Mouse (Mus musculus) urinary bladder, adult 18-20 months (tissue): ENCODE results near the gene Mif4gd.
A peak's percentile ranks its signal among the peaks of the same experiment; 100 is the strongest.

Source experiments
- DNase-seq, 2 experiments: peaks; one replicate each; pipeline ENCODE4 v3.0.0; 2022; ENCODE audit warnings: low spot score in 2 of 2, mixed read lengths in 2 of 2

The Mif4gd gene

DNA sequence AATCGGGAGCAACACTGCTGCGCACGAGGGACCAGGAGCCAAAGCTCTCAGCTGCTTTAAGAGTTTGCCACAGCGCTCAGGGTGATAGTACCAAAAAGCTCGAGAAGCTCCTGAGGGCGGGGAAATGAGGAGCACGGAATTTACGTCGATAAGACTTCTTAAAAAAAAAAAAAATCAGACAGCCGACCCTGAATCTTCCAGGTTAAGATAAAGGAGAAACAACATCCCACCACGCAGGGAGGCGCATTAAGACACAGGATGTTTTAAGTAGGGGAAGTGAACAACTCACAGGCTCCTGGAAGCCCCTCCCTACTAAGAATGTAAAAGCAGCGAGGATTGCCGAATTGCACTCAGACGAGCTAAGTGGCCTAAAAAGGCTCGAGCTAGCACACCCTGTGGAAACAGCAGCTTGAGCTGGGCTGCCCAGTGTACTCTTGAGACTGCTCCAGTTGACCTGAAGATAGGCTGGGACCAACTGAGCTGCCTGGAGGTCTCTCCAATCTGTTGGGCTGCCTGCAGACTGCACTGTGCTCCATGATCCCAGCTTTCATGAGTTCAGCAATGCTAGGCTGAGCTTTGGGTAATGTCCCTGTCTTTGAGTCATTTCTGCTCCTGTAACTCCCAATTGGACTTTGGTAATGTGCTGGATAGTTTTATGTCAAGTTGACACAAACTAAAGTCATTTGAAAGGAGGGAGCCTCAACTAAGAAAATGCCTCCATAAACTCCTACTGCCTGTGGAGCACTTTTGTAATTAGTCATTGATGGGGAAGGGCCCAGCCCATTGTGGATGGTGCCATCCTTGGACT lies 573 bp upstream of the Mif4gd start:
- peak in 1 of 2 experiments; percentile 23 for DNase-seq

DNA sequence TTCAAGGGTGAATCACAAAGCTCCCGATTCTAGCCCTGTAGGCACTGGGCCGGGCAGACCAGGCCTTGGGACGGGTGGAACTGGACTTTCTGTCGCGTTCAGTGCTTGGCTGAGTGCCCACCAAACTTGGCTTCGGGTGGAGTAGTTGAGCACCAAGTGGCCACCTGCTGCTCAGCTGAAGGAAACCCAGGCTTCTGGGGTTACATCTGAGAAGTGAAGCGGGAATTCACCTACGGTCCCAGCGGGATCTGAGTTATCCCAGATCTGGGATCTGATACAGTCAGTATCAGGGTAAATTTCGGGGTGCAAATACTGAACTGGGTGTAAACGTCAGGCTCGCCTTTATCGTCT lies 735 bp downstream of the Mif4gd start:
- peak; percentile 69 to 71 for DNase-seq

- DNase-seq = no peak
Observed at GRCm38 (mm10) chr11:115611173-115611572, 1.6 kb downstream of the Mif4gd start.

DNA sequence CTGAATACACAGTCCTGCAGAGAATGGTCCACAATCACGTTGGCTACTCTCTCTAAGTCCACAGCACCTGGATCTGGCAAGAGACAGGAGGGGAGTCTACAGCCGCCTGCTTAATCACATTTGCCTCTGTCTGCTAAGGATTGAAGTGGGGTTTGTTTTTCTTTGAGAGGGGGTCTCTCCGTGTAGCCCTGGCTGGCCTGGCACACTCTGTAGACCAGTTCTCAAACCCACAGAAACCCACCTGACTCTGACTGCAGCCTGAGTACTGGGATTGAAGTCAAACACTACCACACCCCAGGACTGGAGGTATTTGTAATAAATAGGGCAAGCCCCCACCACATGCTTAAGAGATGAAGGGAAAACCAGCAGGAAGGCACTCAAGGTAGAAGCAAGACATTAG lies 3.2 kb downstream of the Mif4gd start:
- no peak for DNase-seq

DNA sequence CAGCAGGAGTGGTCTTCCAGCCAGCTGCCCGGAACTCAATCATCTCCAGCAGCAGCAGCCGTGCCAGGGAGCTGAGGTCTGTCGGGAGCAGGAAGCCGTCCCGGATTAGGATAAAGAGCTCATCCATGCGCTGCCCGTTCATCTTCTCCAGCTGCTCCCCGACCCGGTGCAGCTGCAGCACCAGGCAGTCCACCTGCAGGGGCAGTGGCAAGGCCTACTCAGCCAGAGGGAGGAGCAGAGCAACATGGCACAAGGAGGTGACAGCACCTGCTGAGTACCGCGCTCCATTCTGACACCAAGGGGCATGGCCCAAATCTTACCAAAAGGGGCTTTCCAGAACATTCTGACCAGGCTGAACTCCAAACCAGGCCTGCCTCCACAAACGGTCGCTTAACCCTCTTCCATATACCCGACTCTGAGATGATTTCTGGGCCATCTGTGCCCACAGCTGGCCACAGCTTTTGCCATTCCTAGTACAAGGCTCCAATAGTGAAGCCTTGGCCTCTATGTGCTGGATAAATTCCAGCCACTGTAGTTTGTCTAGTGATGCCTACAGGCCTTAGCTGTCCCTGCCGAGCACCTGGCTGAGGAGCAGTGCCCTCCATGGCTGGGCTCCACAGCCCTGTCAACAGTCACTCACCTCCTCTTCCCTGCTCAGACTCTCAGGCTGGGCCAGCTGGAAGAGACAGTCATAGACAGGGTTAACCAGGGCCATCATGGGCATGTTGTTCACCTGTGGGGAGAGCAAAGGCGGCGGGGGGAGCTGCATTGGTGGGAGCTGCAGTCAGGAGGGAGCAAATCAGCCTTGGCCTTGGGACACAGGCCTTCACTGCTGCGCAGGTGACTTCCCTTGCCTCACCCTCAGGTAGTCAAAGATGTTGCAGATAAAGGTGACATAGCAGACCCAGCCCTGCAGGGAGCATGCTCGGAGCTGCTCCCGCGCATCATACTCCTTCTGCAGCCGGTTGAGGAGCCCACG lies 4.1 kb downstream of the Mif4gd start:
- DNase-seq = no peak

DNA sequence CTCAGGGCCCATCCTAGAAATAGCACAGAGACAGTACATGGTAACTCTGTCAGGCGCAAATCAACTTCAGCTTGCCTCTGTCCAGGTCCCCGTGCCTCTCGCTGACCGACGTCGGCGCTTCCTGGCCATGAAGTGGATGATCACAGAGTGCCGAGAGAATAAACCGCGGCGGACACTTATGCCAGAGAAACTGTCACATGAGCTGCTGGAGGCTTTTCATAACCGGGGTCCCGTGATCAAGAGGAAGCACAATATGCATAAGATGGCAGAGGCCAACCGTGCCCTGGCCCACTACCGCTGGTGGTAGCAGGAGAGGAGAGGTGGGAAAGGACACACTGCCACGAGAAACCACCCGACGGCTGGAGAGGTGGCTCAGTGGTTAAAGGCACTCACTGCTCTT lies 6.0 kb downstream of the Mif4gd start:
- no peak for DNase-seq

DNA sequence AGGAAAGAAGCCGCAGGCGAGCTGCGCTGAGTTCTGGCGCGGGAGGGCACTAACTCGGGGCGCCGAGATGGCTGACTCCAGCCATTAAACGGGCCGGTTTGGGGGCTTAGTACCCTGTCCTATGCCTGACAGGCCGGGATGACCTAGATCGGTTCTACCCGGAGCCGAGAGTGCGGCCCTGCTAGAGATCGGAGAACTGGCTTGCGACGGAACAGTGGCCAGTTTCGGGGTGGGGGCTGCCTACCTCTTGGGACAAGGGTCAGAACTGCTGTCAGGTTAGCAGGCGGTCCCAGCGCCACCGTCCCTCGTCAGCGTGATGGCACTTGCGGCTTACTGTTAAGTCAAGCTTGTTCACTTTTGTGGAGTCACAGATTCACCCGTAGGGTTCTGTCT lies 8.5 kb downstream of the Mif4gd start:
- no peak for DNase-seq

DNA sequence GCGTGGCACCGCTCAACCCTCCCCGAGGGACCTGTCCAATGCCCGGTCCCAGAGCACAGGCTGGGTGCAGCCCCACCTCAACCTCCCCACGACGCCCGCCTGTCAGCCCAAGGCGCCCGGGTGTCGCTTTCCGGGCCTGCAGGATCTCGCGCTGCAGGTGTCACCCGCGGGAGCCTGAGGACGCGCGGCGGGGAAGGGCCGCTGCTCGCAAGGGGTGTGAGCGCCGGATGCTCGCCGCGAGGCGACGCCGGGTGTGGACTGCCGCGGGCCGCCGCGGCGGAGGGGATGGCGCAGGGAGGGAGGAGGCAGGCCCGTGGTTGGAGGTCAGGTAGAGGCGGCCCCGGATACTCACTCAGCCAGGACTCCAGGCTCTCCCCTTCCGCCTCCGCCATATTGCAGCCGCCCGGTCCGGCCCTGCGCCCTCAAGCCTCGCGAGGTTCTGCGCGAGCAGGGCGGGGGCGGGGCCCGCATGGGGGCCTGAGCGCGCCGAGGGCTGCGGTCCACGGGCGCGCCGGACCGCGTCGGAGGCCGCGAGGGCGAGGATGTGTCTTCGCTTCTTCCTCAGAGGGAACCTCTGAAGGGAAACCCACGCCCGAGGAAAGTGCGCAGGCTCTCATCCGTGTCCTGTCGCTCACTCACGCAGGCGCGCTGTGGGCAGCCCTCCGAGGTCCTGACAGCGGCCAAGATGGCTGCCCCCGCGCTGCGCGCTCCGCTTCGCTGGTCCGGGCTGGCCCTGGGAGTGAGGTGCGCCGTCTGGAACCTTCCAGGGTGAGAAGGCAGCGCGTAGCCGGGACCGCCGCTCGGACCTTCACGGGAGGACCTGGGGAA lies 9.1 kb downstream of the Mif4gd start, which contains the start of the genes Mrps7 and Gga3:
Mrps7 (plus strand) TSS at position 450 of the 828 bp plus-strand sequence.
Gga3 (minus strand) TSS at position 576 of the 828 bp plus-strand sequence.
- peak; percentile 87 to 91 for DNase-seq

DNA sequence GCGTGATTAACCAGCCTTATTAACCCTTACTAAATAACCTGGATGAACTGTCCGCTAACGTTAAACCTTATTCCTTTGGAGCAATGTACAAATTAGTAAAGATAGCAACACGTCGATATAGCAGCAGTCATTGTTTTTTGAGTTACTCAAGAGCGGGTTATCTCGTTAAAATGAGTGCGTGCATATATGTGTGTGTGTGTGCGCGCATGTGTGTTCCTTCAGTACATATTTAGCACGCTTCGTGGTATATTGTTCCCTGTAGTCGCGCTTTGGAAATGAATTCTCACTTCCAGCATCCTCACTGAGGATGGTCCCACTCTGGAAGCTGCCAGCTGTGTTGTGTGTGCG lies 9.7 kb downstream of the Mif4gd start:
- no peak for DNase-seq

GRCm38 (mm10) chr11:115601174-115601573 lies 11.6 kb downstream of the Mif4gd start:
- no peak for DNase-seq

GRCm38 (mm10) chr11:115600743-115601142 lies 12.0 kb downstream of the Mif4gd start:
- DNase-seq = no peak

DNA sequence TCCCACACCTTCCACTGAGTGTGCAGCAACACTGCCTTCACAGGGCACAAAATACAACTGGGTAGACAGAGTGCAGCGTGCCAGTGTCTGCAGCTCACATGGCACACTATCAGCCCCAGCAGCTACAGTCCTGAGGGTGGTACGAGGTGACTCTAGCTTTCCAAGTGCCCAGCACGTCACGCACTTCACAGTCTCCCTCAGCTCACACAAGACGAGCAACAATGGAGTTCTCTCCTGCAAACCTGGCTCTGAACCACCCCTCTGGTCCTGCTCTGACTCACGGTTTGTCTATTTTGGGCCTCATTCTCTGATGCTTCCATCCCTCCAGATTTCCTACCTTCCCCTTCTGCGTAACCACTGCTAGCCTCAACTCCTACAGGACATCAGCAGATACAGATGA lies 13.0 kb downstream of the Mif4gd start:
- DNase-seq = no peak

- DNase-seq = no peak
Observed at GRCm38 (mm10) chr11:115598309-115598708, 14.5 kb downstream of the Mif4gd start.

GRCm38 (mm10) chr11:115595209-115595608 lies 17.6 kb downstream of the Mif4gd start:
- no peak for DNase-seq

DNA sequence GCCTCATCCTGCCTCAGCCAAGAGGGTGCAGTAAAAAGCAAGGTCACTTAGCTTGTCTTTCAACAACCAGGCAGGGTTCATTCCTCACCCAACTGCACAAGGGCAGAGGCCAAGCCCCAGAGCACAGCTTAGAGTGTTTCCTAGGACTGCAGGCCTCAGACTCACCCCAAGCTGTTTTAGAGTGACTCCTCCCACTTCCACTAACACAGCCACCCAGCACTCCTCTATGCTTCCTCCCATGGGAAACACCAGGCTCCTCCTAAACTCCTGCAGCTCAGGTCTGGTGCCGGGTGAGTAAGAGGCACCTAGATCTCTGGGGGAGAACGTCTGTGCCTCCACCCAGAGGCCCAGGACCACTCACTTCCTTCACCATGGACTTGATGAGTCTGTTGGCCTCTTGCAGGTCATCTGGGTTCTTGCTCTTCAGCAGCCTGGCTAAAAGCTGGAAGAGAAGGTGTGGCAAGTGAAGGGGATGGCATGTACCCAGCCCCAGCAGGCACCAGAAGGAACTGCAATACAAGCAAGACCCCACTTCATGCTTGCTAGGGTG lies 22.2 kb downstream of the Mif4gd start:
- DNase-seq = no peak

DNA sequence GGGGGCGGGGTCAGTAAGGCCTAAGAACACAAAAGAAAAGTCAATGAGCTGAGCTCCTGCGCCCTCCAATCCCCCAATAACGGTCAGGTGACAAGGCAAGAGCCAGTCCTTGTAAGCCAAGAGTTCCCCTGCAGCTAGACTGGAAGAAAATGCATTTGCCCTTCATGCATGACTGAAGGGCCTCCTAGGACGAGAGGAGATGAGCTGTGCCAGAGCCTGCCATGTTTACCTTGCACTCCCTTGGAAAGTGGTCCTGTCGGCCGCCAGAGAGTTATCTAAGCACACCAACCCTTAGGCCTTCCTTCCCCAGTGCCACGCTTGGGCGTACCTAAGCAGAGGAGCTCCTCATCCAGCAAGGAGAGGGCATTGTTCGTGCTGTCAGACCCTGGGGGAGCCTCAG lies 24.8 kb downstream of the Mif4gd start:
- no peak for DNase-seq

- DNase-seq = no peak
Observed at GRCm38 (mm10) chr11:115586403-115586802, 26.4 kb downstream of the Mif4gd start.

GRCm38 (mm10) chr11:115585573-115586100 lies 27.1 kb downstream of the Mif4gd start:
- DNase-seq = no peak

- no peak for DNase-seq
Observed at GRCm38 (mm10) chr11:115584376-115585073, 28.2 kb downstream of the Mif4gd start.

DNA sequence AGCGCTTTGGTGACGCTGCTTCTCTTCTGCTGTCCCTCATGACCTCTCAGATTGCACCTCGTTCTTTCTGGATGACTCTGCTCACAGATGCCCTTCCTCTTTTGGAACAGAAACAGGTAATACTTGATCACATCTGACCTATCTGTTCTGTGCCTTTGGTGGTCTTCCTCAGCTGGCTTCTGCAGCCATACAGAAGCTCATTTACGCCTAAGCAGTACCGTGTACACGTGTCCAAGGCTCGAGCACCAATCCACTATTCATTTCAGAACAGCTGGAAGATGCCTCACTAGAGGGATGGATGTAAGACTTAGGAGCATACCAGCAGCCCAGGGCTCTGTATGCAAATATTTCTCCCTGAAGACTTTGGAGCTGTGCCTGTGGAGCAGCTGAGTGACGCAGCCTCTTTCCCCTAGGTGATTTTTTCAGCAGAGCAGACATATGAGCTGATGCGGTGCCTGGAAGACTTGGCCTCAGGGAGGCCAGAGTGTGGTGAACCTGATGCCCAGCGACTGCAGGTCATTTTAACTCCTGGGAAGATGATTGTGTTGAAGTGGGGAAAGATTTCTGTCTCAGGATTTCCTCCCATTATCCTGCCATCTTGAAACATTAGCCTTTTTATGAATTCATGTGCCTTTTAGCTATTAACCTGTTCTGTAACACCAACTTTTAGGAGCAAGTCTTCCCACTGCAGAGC lies 29.7 kb downstream of the Mif4gd start:
- DNase-seq = no peak
